Mouse (Mus musculus): Measurements from ENCODE around the gene Ucp2. TPM values are rescaled to one million over a fixed set of nuclear protein-coding genes. Genes with fewer than 3 reads are reported as not detected.

Ucp2 gene
- polyA plus RNA-seq, 1 experiment: 42.0 TPM

DNA sequence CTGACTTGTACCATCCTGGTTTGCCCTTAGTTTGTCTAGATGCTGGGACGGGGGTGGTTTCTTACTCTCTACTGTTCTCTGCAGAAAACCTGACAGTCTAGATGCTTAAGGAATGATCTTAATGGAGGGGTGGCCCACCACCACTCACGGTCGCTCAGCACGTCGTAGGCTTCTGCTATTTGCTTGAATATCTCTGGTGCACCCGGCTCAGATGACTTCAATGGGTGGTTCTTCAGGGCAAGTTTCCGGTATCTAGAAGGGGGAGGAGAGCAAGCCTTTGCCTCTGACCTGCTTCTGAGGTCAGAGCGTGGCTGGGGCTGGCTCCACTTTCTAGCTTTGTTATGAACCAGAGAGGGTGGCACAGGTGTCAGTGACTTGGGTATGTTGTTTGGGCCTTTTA is 18.5 kb downstream of the Ucp2 start:
- no peak overlapping the region for H3K27ac ChIP-seq (ENCODE audit: insufficient read depth, low read length)
- TF ChIP-seq POLR2A (IDR thresholded peaks at IDR 0.05; ENCODE audit: extremely low read depth, insufficient read depth, low read length) (no peak), CTCF (IDR thresholded peaks at IDR 0.05; ENCODE audit: extremely low read depth, insufficient read depth, low read length) (no peak)
- H3K4me1 ChIP-seq (ENCODE audit: control insufficient read depth, insufficient read depth, low read length): no peaks in the 10 kb centered on the region; the same call in 1 of the 2 replicates
- H3K4me3 ChIP-seq (ENCODE audit: insufficient read depth, low read length): no peak overlapping the region

- H3K27ac ChIP-seq (ENCODE audit: insufficient read depth, low read length): no peak within 1 kb of the TSS
- no peaks in the 10 kb centered on the region; the same call in 1 of the 2 replicates for H3K4me1 ChIP-seq (ENCODE audit: control insufficient read depth, insufficient read depth, low read length)
- TF ChIP-seq POLR2A (IDR thresholded peaks at IDR 0.05; ENCODE audit: extremely low read depth, insufficient read depth, low read length): no peak
- no peak for TF ChIP-seq CTCF (IDR thresholded peaks at IDR 0.05; ENCODE audit: extremely low read depth, insufficient read depth, low read length)
- no peak within 1 kb of the TSS for H3K4me3 ChIP-seq (ENCODE audit: insufficient read depth, low read length)
Measured at GRCm38 (mm10) chr7:100514573-100514972, 21.4 kb downstream of the Ucp2 start, which contains the start of gene Dnajb13. Dnajb13 (minus strand) TSS chr7:100514960.

GRCm38 (mm10) chr7:100520204-100520603 is 27.1 kb downstream of the Ucp2 start:
- Histone ChIP-seq H3K4me3 (ENCODE audit: insufficient read depth, low read length) (no peak overlapping the region), H3K27ac (ENCODE audit: insufficient read depth, low read length) (no peak overlapping the region), H3K4me1 (ENCODE audit: control insufficient read depth, insufficient read depth, low read length) (no peaks in the 10 kb centered on the region)
- TF ChIP-seq CTCF (IDR thresholded peaks at IDR 0.05; ENCODE audit: extremely low read depth, insufficient read depth, low read length) (no peak), POLR2A (IDR thresholded peaks at IDR 0.05; ENCODE audit: extremely low read depth, insufficient read depth, low read length) (no peak)

DNA sequence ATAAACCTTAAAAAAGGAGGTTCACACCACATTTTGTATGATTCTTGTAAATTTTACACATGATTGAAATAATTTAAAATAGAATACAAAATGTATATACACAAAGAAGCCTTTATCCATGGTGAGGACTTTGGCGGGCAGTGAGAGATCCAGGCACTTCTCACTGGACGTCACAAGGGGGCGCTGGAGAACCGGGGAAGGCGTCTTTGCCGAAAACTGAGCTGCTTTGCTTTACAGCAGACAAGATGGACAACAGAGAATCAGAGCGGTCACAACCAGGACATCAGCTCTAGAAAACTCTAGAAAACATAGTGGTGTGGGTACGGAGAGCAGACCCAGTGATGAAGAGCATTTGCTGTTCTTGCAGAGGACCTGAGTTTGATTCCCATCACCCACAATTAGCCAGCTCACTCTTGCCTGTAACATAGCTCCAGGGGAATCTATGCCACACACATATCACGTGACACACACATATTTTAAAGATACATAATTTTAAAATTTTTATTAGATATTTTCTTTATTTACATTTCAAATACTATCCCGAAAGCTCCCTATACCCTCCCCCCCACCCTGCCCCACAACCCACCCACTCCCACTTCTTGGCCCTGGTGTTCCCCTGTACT is 27.6 kb downstream of the Ucp2 start:
- Histone ChIP-seq H3K27ac (ENCODE audit: insufficient read depth, low read length) (no peak overlapping the region), H3K4me1 (ENCODE audit: control insufficient read depth, insufficient read depth, low read length) (no peaks in the 10 kb centered on the region), H3K4me3 (ENCODE audit: insufficient read depth, low read length) (no peak overlapping the region; the same call in 1 of the 2 replicates)
- no peak for TF ChIP-seq POLR2A (IDR thresholded peaks at IDR 0.05; ENCODE audit: extremely low read depth, insufficient read depth, low read length)
- TF ChIP-seq CTCF (IDR thresholded peaks at IDR 0.05; ENCODE audit: extremely low read depth, insufficient read depth, low read length): peak; percentile 95

DNA sequence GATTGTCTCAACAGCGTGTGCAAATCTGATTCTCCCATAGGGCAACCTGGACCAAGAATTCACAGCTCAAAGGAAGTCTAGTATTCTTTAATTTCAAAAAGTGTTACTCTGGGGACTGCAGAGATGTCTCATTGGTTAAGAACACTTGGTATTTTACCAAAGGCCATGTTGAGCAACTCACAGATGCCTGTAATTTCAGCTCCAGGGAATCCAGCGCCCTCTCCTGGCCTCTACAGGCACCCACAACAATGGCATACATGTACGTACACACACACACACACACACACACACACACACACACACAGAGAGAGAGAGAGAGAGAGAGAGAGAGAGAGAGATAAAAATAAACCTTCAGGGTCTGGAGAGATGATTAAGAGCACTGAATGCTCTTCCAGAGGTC is 29.1 kb downstream of the Ucp2 start:
- H3K27ac ChIP-seq (ENCODE audit: insufficient read depth, low read length): no peak overlapping the region
- TF ChIP-seq POLR2A (IDR thresholded peaks at IDR 0.05; ENCODE audit: extremely low read depth, insufficient read depth, low read length) (no peak), CTCF (IDR thresholded peaks at IDR 0.05; ENCODE audit: extremely low read depth, insufficient read depth, low read length) (no peak)
- no peaks in the 10 kb centered on the region for H3K4me1 ChIP-seq (ENCODE audit: control insufficient read depth, insufficient read depth, low read length)
- no peak overlapping the region for H3K4me3 ChIP-seq (ENCODE audit: insufficient read depth, low read length)

DNA sequence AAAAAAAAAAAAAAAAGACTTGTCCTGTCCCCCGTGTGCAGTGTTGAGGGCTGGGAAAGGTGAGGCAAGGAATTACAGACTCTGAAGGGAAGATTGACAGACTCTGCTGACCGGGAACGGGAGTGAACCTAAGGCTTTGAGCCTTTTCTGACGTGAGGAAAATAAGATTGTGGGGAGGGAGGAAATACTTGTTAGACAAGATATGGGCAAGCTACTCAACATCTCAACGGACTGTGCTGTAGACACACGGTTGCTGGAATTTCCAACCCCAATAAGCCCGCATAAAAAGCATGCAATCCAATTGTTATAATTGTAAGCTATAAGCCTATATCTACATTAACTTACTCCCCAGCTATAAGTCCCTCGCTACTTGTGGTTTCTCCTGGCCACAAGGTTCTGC is 31.5 kb downstream of the Ucp2 start:
- TF ChIP-seq CTCF (IDR thresholded peaks at IDR 0.05; ENCODE audit: extremely low read depth, insufficient read depth, low read length) (no peak), POLR2A (IDR thresholded peaks at IDR 0.05; ENCODE audit: extremely low read depth, insufficient read depth, low read length) (no peak)
- Histone ChIP-seq H3K4me1 (ENCODE audit: control insufficient read depth, insufficient read depth, low read length) (no peaks in the 10 kb centered on the region), H3K4me3 (ENCODE audit: insufficient read depth, low read length) (no peak overlapping the region), H3K27ac (ENCODE audit: insufficient read depth, low read length) (no peak overlapping the region)

GRCm38 (mm10) chr7:100530766-100531165 is 37.6 kb downstream of the Ucp2 start:
- Histone ChIP-seq H3K4me1 (ENCODE audit: control insufficient read depth, insufficient read depth, low read length) (no peaks in the 10 kb centered on the region), H3K27ac (ENCODE audit: insufficient read depth, low read length) (no peak overlapping the region), H3K4me3 (ENCODE audit: insufficient read depth, low read length) (no peak overlapping the region)
- no peak for TF ChIP-seq CTCF (IDR thresholded peaks at IDR 0.05; ENCODE audit: extremely low read depth, insufficient read depth, low read length)
- TF ChIP-seq POLR2A (IDR thresholded peaks at IDR 0.05; ENCODE audit: extremely low read depth, insufficient read depth, low read length): no peak

DNA sequence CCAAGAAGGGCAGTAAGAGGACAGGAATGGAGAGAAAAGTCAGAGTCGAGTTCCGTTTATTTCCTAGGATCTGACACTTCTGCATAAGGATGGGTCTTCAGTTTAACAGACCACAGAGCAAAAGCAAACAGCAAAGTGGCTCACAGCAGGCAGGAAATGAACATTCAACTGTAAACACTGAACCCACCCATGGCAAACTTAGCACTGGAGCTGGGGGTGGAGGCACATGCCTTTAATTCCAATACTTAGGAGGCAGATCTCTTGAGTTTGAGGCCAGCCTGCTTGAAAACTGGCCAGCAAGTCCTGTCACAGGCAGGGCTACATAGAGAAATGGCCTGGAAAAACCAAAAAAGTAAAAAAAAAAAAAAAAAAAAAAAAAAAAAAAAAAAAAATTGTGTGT is 40.4 kb downstream of the Ucp2 start:
- Histone ChIP-seq H3K4me1 (ENCODE audit: control insufficient read depth, insufficient read depth, low read length) (no peaks in the 10 kb centered on the region), H3K4me3 (ENCODE audit: insufficient read depth, low read length) (no peak overlapping the region), H3K27ac (ENCODE audit: insufficient read depth, low read length) (no peak overlapping the region)
- no peak for TF ChIP-seq POLR2A (IDR thresholded peaks at IDR 0.05; ENCODE audit: extremely low read depth, insufficient read depth, low read length)
- no peak for TF ChIP-seq CTCF (IDR thresholded peaks at IDR 0.05; ENCODE audit: extremely low read depth, insufficient read depth, low read length)

DNA sequence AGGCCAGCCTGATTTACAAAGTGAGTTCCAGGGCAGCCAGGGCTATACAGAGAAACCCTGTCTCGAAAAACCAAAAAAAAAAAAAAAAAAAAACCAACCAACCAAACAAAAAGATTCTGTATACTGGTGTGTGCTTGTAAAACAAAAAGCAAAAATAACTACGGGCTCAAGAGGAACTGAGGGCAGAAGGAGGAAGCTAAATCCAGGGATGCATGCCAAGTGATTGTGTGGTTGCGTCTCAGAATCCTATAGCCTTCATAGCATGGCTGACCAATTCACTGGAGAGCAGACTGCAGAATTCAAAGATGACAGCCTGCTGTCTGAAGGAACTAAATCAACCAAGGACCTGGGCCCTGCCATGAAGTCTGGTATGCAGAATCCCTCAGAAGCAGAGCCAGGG is 41.1 kb downstream of the Ucp2 start:
- Histone ChIP-seq H3K4me1 (ENCODE audit: control insufficient read depth, insufficient read depth, low read length) (no peaks in the 10 kb centered on the region), H3K4me3 (ENCODE audit: insufficient read depth, low read length) (no peak overlapping the region), H3K27ac (ENCODE audit: insufficient read depth, low read length) (no peak overlapping the region)
- TF ChIP-seq CTCF (IDR thresholded peaks at IDR 0.05; ENCODE audit: extremely low read depth, insufficient read depth, low read length) (no peak), POLR2A (IDR thresholded peaks at IDR 0.05; ENCODE audit: extremely low read depth, insufficient read depth, low read length) (no peak)

DNA sequence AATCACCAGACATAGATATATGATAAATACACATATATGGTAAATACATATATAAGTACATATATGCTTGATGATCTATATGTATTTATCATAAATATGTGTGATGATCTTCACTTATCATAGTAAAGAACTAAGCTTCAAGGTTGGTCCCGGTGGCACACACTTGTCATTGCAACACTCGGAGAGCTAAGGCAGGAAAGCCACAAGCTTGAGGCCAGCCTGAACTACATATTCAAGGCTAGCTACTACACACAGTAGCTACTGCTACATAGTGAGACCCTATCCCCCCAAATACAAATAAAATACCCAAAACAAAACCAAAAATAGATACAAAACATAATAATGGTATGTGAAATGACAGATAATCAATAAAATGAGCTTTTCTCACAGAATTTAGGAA is 42.7 kb downstream of the Ucp2 start:
- H3K27ac ChIP-seq (ENCODE audit: insufficient read depth, low read length): no peak overlapping the region
- no peak overlapping the region for H3K4me3 ChIP-seq (ENCODE audit: insufficient read depth, low read length)
- TF ChIP-seq POLR2A (IDR thresholded peaks at IDR 0.05; ENCODE audit: extremely low read depth, insufficient read depth, low read length): no peak
- TF ChIP-seq CTCF (IDR thresholded peaks at IDR 0.05; ENCODE audit: extremely low read depth, insufficient read depth, low read length): no peak
- no peaks in the 10 kb centered on the region for H3K4me1 ChIP-seq (ENCODE audit: control insufficient read depth, insufficient read depth, low read length)

All from cortical plate, adult 2 months (tissue).